In the genomic region with DNA sequence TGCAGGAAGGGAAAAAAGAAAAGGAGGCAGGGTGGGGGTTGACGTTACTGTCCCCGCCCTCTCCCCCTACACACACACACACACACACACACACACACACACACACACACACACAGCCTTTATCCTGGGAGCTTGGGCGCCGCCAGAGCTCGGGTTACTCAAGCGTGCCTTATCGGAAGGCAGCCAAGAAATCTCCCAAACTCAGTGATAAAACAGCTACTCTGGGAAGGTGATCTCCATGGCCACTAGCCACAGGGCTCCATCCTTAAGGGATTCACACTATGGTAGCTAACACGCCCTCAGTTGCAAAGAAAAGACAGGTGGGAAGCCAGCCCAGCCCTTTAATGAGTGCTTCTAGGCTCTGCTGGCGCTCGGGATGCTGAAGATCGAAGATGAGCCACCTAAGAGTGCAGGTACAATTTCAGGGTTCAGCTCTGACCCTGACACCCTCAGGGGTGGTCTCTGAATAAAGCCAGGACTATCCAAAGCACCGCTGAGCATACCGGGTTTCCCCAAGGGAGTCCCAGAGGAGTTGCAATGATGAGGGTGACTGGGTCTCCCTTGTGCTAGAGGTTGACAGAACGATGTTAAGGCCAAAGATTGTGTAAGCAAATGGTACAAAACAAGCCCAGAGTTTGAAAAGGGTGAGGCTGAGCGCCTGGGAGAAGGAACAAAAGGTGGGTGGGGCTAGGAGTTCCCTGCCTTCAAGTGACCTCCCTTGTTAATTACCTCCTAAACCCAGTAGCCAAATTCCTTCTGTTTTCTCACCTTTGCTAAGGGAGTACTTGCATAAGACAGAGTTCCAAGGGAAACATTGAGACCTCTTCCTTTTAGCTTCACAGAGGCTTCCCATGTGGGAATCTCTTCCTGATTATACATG, we compare ENCODE assay signal across 8 mouse cellular contexts. TPM values are rescaled to one million over a fixed set of nuclear protein-coding genes. Genes with fewer than 3 reads are reported as not detected.
DNase-seq lines count a peak whose midpoint lies in the region; ATAC-seq and TF ChIP-seq lines count a peak whose summit lies in the region.

No protein-coding gene starts in this region.

- no peak overlapping the region for H3K27ac ChIP-seq in lung, embryonic 14.5 days (ENCODE audit: low read depth)
- H3K27ac ChIP-seq in forebrain, postnatal 0 days (ENCODE audit: low read depth, low read length): peak overlapping the region; percentile 88
- H3K27ac ChIP-seq in midbrain, embryonic 13.5 days: peak overlapping the region; percentile 68

- peak overlapping the region; percentile 36 for H3K4me3 ChIP-seq in lung, embryonic 14.5 days (ENCODE audit: low read depth, low read length)
- peak overlapping the region; percentile 70 for H3K4me3 ChIP-seq in forebrain, postnatal 0 days (ENCODE audit: low read depth, low read length)
- peak overlapping the region; percentile 60 for H3K4me3 ChIP-seq in midbrain, embryonic 13.5 days (replicated peaks)

- peak; percentile 24; the same call in 1 of the 2 replicates for ATAC-seq in lung, embryonic 14.5 days (ENCODE audit: insufficient read depth)
- peak; percentile 84 for ATAC-seq in forebrain, postnatal 0 days
- peak; percentile 92 for ATAC-seq in midbrain, embryonic 13.5 days
- no peak for ATAC-seq in megakaryocyte, adult 5-6 weeks (ENCODE audit: poor library complexity, severe bottlenecking)

- H3K9me3 ChIP-seq in lung, embryonic 14.5 days (ENCODE audit: low read depth, low read length): no peaks in the 10 kb centered on the region
- no peaks in the 10 kb centered on the region for H3K9me3 ChIP-seq in forebrain, postnatal 0 days (ENCODE audit: low read length)
- H3K9me3 ChIP-seq in midbrain, embryonic 13.5 days: no peaks in the 10 kb centered on the region

- peak overlapping the region; percentile 68 for H3K4me2 ChIP-seq in lung, embryonic 14.5 days
- peak overlapping the region; percentile 62 for H3K4me2 ChIP-seq in forebrain, postnatal 0 days (ENCODE audit: low read depth)
- H3K4me2 ChIP-seq in midbrain, embryonic 13.5 days (replicated peaks): peak overlapping the region; percentile 59

- no peak for TF ChIP-seq CTCF in lung, embryonic 14.5 days (IDR thresholded peaks at IDR 0.05; ENCODE audit: low read depth)
- TF ChIP-seq CTCF in forebrain, postnatal 0 days (IDR thresholded peaks at IDR 0.05; ENCODE audit: low read depth): no peak

- WGBS in lung, embryonic 14.5 days: 3% methylated on average over 15 of the region's 15 CpGs
- WGBS in forebrain, postnatal 0 days: 2% methylated on average over 15 of the region's 15 CpGs
- WGBS in midbrain, embryonic 13.5 days: 3% methylated on average over 13 of the region's 15 CpGs

- H3K4me1 ChIP-seq in lung, embryonic 14.5 days (ENCODE audit: insufficient read depth): no peaks in the 10 kb centered on the region
- H3K4me1 ChIP-seq in forebrain, postnatal 0 days (ENCODE audit: insufficient read depth): peaks cover 3% of the 10 kb centered on the region; the same call in 1 of the 2 replicates
- H3K4me1 ChIP-seq in midbrain, embryonic 13.5 days (replicated peaks): peaks cover 6% of the 10 kb centered on the region; the same call in 1 of the 2 replicates

- H3K36me3 ChIP-seq in lung, embryonic 14.5 days (ENCODE audit: insufficient read depth): no peaks in the 10 kb centered on the region
- H3K36me3 ChIP-seq in forebrain, postnatal 0 days (ENCODE audit: insufficient read depth): no peaks in the 10 kb centered on the region
- H3K36me3 ChIP-seq in midbrain, embryonic 13.5 days: no peaks in the 10 kb centered on the region

- H3K27me3 ChIP-seq in lung, embryonic 14.5 days (ENCODE audit: insufficient read depth, low read length): peaks cover 9% of the 10 kb centered on the region; the same call in 1 of the 2 replicates
- H3K27me3 ChIP-seq in forebrain, postnatal 0 days (ENCODE audit: insufficient read depth, low read length): no peaks in the 10 kb centered on the region
- no peaks in the 10 kb centered on the region for H3K27me3 ChIP-seq in midbrain, embryonic 13.5 days

- H3K9ac ChIP-seq in lung, embryonic 14.5 days: no peak overlapping the region
- peak overlapping the region; percentile 75 for H3K9ac ChIP-seq in forebrain, postnatal 0 days
- H3K9ac ChIP-seq in midbrain, embryonic 13.5 days (replicated peaks): peak overlapping the region; percentile 61

- DNase-seq in lung, embryonic 14.5 days: peak; percentile 9
- DNase-seq in lung, postnatal 36 days: no peak
- peak; percentile 76 for DNase-seq in forebrain, postnatal 0 days
- DNase-seq in layer of hippocampus, adult 18-20 months (ENCODE audit: low spot score in 2 of 2): peak; percentile 8 to 50
- no peak for DNase-seq in urinary bladder, postnatal 10 days (ENCODE audit: low spot score)
- DNase-seq in ovary, postnatal 14 days (ENCODE audit: low spot score): no peak

RNA-seq across cellular contexts. Expression of gene Kcnh7, which starts 0.7 kb away (rescaled TPM):
- 0.13 and 0.22 TPM in 2 replicates for polyA plus RNA-seq in lung, embryonic 14.5 days (2014; fragmentation: Nextera tagmentation; extraction: Ambion mirVana)
- 16.8 and 17.9 TPM in 2 replicates for total RNA-seq in forebrain, postnatal 0 days (2014; rRNA removed)
- 4.5 and 7.3 TPM in 2 replicates for polyA plus RNA-seq in forebrain, postnatal 0 days (2015; fragmentation: Nextera tagmentation; extraction: Ambion mirVana)
- total RNA-seq in layer of hippocampus, adult 18-20 months (2021): 10 to 100 TPM; 31.3 to 35.0 TPM
- 6.9 and 7.6 TPM in 2 replicates for polyA plus RNA-seq in midbrain, embryonic 13.5 days (2015; fragmentation: Nextera tagmentation; extraction: Ambion mirVana)
- total RNA-seq in megakaryocyte, adult 5-6 weeks (2015): not detected in 2 replicates
- total RNA-seq in megakaryocyte, adult 5-6 weeks (2017): under 0.01 TPM in 1 of 2 replicates, not detected in the other

Comparison
In these comparisons a context has a peak if more than half of its experiments do, and no peak if none do; other contexts are left out.
1. DNase-seq: peak in lung, embryonic 14.5 days (single experiment), forebrain, postnatal 0 days (single experiment) and layer of hippocampus, adult 18-20 months (2 of 2); none in lung, postnatal 36 days (single experiment), urinary bladder, postnatal 10 days (single experiment) and ovary, postnatal 14 days (single experiment).
2. RNA of gene Kcnh7, which starts 0.7 kb away (total RNA-seq): 31.3 to 35.0 TPM in layer of hippocampus, adult 18-20 months and 16.8 to 17.9 TPM in forebrain, postnatal 0 days; under 0.01 TPM in megakaryocyte, adult 5-6 weeks; every median in the first group is over 10 times any median in the second.
3. Peak in every context shown above with its lines, with median percentiles within 50 percentile points of each other: H3K4me2 ChIP-seq and H3K4me3 ChIP-seq.